Mouse (Mus musculus) stomach, postnatal 0 days (tissue): ENCODE results near the gene Kcnj3. TPM values are rescaled to one million over a fixed set of nuclear protein-coding genes. Genes with fewer than 3 reads are reported as not detected.
"Not testable (repeated sequence)": the region's sequence is repeated elsewhere in the genome, so short reads cannot be mapped to it uniquely, and the experiment has no call there.

Source experiments
- ATAC-seq: fragments of 200-750 bp; cut with Nextera tagmentation; 2 replicates; pipeline ENCODE4 v1.8.0; 2017; ENCODE audit not compliant: low FRiP score, low TSS enrichment
- DNase-seq: peaks from one replicate; pipeline ENCODE4 v3.0.0-alpha.2; 2016; ENCODE audit warnings: low spot score
- H3K27ac ChIP-seq: fragments of 300-500 bp; sonication (generic); replicated peaks from 2 replicates; pipeline ENCODE4 v1.5.1; 2014; ENCODE audit warnings: mild to moderate bottlenecking, control low read depth
- H3K27me3 ChIP-seq: fragments of 300-500 bp; sonication (generic); 2 replicates; pipeline ENCODE4 v1.6.1; 2014; ENCODE audit warnings: low read length; ENCODE audit not compliant: control insufficient read depth, insufficient read depth
- H3K36me3 ChIP-seq: fragments of 300-500 bp; sonication (generic); 2 replicates; pipeline ENCODE4 v1.6.1; 2014; ENCODE audit warnings: low read length, mixed read lengths; ENCODE audit not compliant: control insufficient read depth, insufficient read depth
- H3K4me1 ChIP-seq: fragments of 300-500 bp; sonication (generic); replicated peaks from 2 replicates; pipeline ENCODE4 v1.6.1; 2014; ENCODE audit warnings: antibody characterized with exemption; ENCODE audit not compliant: control insufficient read depth, insufficient read depth
- H3K4me2 ChIP-seq: fragments of 300-500 bp; sonication (generic); replicated peaks from 2 replicates; pipeline ENCODE4 v1.6.1; 2014; ENCODE audit warnings: low read depth, mild to moderate bottlenecking, control low read depth, moderate library complexity
- H3K4me3 ChIP-seq: fragments of 300-500 bp; sonication (generic); 2 replicates; pipeline ENCODE4 v1.5.1; 2014; ENCODE audit warnings: low read depth, low read length, control low read depth
- H3K9ac ChIP-seq: fragments of 300-500 bp; sonication (generic); 2 replicates; pipeline ENCODE4 v1.6.1; 2014; ENCODE audit warnings: mild to moderate bottlenecking, low read length, control low read depth, mixed read lengths
- H3K9me3 ChIP-seq: fragments of 300-500 bp; sonication (generic); 2 replicates; pipeline ENCODE4 v1.6.1; 2016; ENCODE audit warnings: low read length; ENCODE audit not compliant: control insufficient read depth
- CTCF ChIP-seq: IDR thresholded peaks from 2 replicates; pipeline ENCODE4 v1.5.1; 2016; ENCODE audit warnings: antibody characterized with exemption, low read depth, mild to moderate bottlenecking, moderate library complexity
- EP300 ChIP-seq: optimal IDR thresholded peaks from 2 replicates; pipeline ENCODE3; 2016; ENCODE audit warnings: antibody characterized with exemption
- WGBS: fragments of 180-500 bp; shearing (Covaris S2); extraction: QIAGEN DNeasy Blood & Tissue Kit; methylation state at CpG from one replicate; pipeline ENCODE4 v1.1.7; 2014; 5-methylcytosine and 5-hydroxymethylcytosine counted together
- polyA plus RNA-seq: library from polyadenylated mRNA; unstranded; fragments of >200 nt; fragmentation: Nextera tagmentation; extraction: Ambion mirVana; gene quantifications from 2 replicates; pipeline ENCODE4 v1.2.1, GENCODE M21; 2015

Kcnj3 gene
- polyA plus RNA-seq, 1 experiment from 2014 or later: 0.10 TPM

DNA sequence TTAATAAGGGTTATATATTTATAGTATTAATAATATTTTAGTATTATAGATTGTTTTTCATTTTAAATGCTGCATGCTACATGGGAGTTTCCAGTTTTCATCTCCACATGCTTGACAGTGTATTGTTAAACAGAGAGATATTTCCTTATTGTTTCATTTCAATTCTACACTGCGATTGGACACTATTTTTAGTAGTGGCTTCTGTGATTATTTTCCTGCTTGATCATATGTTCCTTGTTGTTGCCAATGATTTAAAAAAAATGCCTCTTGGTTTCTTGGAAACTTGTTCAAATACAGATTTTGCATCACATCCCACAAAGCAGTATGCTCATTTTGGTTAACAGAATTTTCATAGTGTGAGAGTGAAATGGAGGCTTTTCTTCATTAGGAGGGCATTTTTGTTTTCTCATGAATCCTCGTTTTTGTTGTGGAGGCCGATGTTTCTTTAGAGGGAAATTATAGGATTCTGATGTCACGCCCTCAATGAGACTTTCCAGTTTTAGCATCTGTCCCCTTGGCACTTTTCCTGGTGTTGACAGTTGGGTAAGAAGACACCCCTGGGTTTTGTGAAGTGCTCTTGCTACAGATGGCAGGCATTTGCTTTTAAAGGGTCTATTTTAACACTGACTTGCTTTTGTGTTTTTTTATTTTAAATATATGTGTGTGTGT, 44.3 kb downstream of the Kcnj3 start:
- Histone ChIP-seq H3K4me3 (no peak overlapping the region), H3K27ac (no peak overlapping the region), H3K4me2 (no peak overlapping the region), H3K27me3 (no peaks in the 10 kb centered on the region), H3K9me3 (no peaks in the 10 kb centered on the region), H3K36me3 (no peaks in the 10 kb centered on the region), H3K9ac (no peak overlapping the region), H3K4me1 (no peaks in the 10 kb centered on the region)
- DNase-seq (no peak), ATAC-seq (no peak)
- 71% methylated on average over 4 of the region's 4 CpGs for WGBS
- TF ChIP-seq CTCF: no peak
- TF ChIP-seq EP300: no peak

- no peak for TF ChIP-seq CTCF
- TF ChIP-seq EP300: no peak
- H3K27ac ChIP-seq: no peak overlapping the region
Observed at GRCm38 (mm10) chr2:55480602-55480965, 44.8 kb downstream of the Kcnj3 start.

GRCm38 (mm10) chr2:55485500-55486129, 49.8 kb downstream of the Kcnj3 start:
- WGBS: 71% methylated on average over 7 of the region's 7 CpGs
- not testable (repeated sequence) for H3K9ac ChIP-seq, H3K27me3 ChIP-seq, H3K4me2 ChIP-seq, ATAC-seq, H3K4me1 ChIP-seq, H3K4me3 ChIP-seq, H3K36me3 ChIP-seq, DNase-seq, H3K27ac ChIP-seq, H3K9me3 ChIP-seq

More at GRCm38 (mm10) chr2:55480602-55480965, 44.8 kb downstream of the Kcnj3 start:
- Histone ChIP-seq H3K9me3 (no peaks in the 10 kb centered on the region), H3K9ac (no peak overlapping the region), H3K27me3 (no peaks in the 10 kb centered on the region), H3K4me1 (no peaks in the 10 kb centered on the region), H3K4me2 (no peak overlapping the region), H3K36me3 (no peaks in the 10 kb centered on the region), H3K4me3 (no peak overlapping the region)
- ATAC-seq: no peak
- no peak for DNase-seq

GRCm38 (mm10) chr2:55503390-55504176, 67.8 kb downstream of the Kcnj3 start:
- no peak for TF ChIP-seq EP300
- no peak for TF ChIP-seq CTCF
- no peaks in the 10 kb centered on the region for H3K4me1 ChIP-seq
- no peak overlapping the region for H3K9ac ChIP-seq
- no peak overlapping the region for H3K4me3 ChIP-seq
- H3K4me2 ChIP-seq: no peak overlapping the region
- H3K36me3 ChIP-seq: no peaks in the 10 kb centered on the region
- WGBS: 34% methylated on average over 9 of the region's 9 CpGs
- DNase-seq (no peak), ATAC-seq (no peak)
- H3K27me3 ChIP-seq: no peaks in the 10 kb centered on the region
- no peaks in the 10 kb centered on the region for H3K9me3 ChIP-seq
- no peak overlapping the region for H3K27ac ChIP-seq

DNA sequence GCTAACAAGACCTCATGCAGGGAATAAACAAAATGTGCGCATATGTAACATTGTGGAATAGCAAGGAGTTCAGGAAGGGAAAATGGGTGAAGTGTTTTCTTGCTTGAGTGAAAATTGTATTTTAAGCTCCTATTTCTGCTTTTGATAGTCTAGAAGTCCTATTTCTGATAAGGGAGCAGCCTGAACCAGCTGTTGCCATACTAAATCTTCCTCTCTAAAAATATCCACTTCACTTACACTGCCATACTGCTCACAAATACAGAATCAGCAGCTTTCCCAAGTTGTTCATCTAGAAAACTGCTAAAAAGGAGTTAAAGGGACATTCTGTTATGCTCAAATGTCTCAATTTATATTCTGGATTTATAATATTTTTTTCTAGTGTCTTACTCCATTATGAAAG, 69.9 kb downstream of the Kcnj3 start:
- WGBS: 84% methylated on average over 1 of the region's 1 CpGs
- ATAC-seq (no peak), DNase-seq (no peak)
- H3K27me3 ChIP-seq: no peaks in the 10 kb centered on the region
- no peaks in the 10 kb centered on the region for H3K9me3 ChIP-seq
- H3K4me2 ChIP-seq: no peak overlapping the region
- no peaks in the 10 kb centered on the region for H3K4me1 ChIP-seq
- H3K36me3 ChIP-seq: no peaks in the 10 kb centered on the region
- H3K27ac ChIP-seq: no peak overlapping the region
- H3K9ac ChIP-seq: no peak overlapping the region
- TF ChIP-seq CTCF: no peak
- TF ChIP-seq EP300: no peak
- H3K4me3 ChIP-seq: no peak overlapping the region

- H3K4me2 ChIP-seq: no peak overlapping the region
- no peaks in the 10 kb centered on the region for H3K27me3 ChIP-seq
- H3K9me3 ChIP-seq: no peaks in the 10 kb centered on the region
- TF ChIP-seq EP300 (no peak), CTCF (no peak)
- no peaks in the 10 kb centered on the region for H3K4me1 ChIP-seq
- H3K36me3 ChIP-seq: no peaks in the 10 kb centered on the region
- DNase-seq (no peak), ATAC-seq (no peak)
- H3K9ac ChIP-seq: no peak overlapping the region
- H3K4me3 ChIP-seq: no peak overlapping the region
- no peak overlapping the region for H3K27ac ChIP-seq
Observed at GRCm38 (mm10) chr2:55517297-55517696, 81.5 kb downstream of the Kcnj3 start.
